Mouse (Mus musculus): ENCODE results near the gene Vps13d. TPM values are rescaled to one million over a fixed set of nuclear protein-coding genes. Genes with fewer than 3 reads are reported as not detected.

The Vps13d gene
- polyA plus RNA-seq, 1 experiment from 2014 or later = 7.9 TPM

DNA sequence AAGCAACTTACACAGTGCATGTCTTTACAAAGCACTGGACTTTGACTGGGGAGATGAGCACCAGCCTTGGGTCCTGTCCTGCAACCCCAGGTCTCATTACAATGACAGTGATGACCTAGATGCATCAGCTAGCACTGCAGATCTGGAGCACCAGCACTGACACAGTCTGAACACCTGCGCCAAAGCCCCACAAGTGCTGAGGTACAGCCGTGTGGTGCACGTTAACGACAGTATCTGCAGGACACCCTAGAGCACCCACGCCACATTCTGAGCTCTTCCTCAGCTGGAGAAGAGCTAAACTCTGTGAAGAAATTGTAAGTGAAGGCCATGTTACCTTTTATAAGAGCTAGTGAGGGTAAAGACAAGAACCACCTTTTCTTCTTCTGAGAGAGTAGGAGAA, 172.0 kb downstream of the Vps13d start:
- no peak for DNase-seq (ENCODE audit: low spot score)
- ATAC-seq (replicated peaks; ENCODE audit: low FRiP score) = no peak

GRCm38 (mm10) chr4:145022211-145022610, 172.6 kb downstream of the Vps13d start:
- Histone ChIP-seq H3K27ac (ENCODE audit: low read depth, low read length) (no peak overlapping the region), H3K36me3 (ENCODE audit: control insufficient read depth, insufficient read depth, low read length) (no peaks in the 10 kb centered on the region), H3K9me3 (ENCODE audit: control insufficient read depth, low read length) (no peaks in the 10 kb centered on the region), H3K4me3 (ENCODE audit: low read depth, low read length) (no peak overlapping the region), H3K4me2 (ENCODE audit: low read depth, low read length, severe bottlenecking) (no peak overlapping the region), H3K27me3 (ENCODE audit: control insufficient read depth, insufficient read depth, low read length) (no peaks in the 10 kb centered on the region), H3K4me1 (replicated peaks; ENCODE audit: control insufficient read depth, insufficient read depth, low read length) (no peaks in the 10 kb centered on the region), H3K9ac (ENCODE audit: low read length) (no peak overlapping the region)
- no peak for DNase-seq (ENCODE audit: low spot score)
- no peak for ATAC-seq (replicated peaks; ENCODE audit: low FRiP score)
- WGBS = 94% methylated on average over 2 of the region's 2 CpGs

More for the DNA sequence above, 172.0 kb downstream of the Vps13d start:
- H3K9ac ChIP-seq (ENCODE audit: low read length) = no peak overlapping the region
- WGBS = 85% methylated on average over 5 of the region's 5 CpGs
- H3K27me3 ChIP-seq (ENCODE audit: control insufficient read depth, insufficient read depth, low read length) = no peaks in the 10 kb centered on the region
- no peak overlapping the region for H3K4me3 ChIP-seq (ENCODE audit: low read depth, low read length)
- H3K27ac ChIP-seq (ENCODE audit: low read depth, low read length) = no peak overlapping the region
- no peaks in the 10 kb centered on the region for H3K36me3 ChIP-seq (ENCODE audit: control insufficient read depth, insufficient read depth, low read length)
- H3K9me3 ChIP-seq (ENCODE audit: control insufficient read depth, low read length) = no peaks in the 10 kb centered on the region
- no peaks in the 10 kb centered on the region for H3K4me1 ChIP-seq (replicated peaks; ENCODE audit: control insufficient read depth, insufficient read depth, low read length)
- H3K4me2 ChIP-seq (ENCODE audit: low read depth, low read length, severe bottlenecking) = no peak overlapping the region

GRCm38 (mm10) chr4:145020383-145020782, 174.4 kb downstream of the Vps13d start:
- Histone ChIP-seq H3K36me3 (ENCODE audit: control insufficient read depth, insufficient read depth, low read length) (no peaks in the 10 kb centered on the region; the same call in 1 of the 2 replicates), H3K4me3 (ENCODE audit: low read depth, low read length) (no peak overlapping the region), H3K27ac (ENCODE audit: low read depth, low read length) (no peak overlapping the region), H3K4me1 (replicated peaks; ENCODE audit: control insufficient read depth, insufficient read depth, low read length) (no peaks in the 10 kb centered on the region), H3K9me3 (ENCODE audit: control insufficient read depth, low read length) (no peaks in the 10 kb centered on the region), H3K9ac (ENCODE audit: low read length) (no peak overlapping the region), H3K27me3 (ENCODE audit: control insufficient read depth, insufficient read depth, low read length) (no peaks in the 10 kb centered on the region), H3K4me2 (ENCODE audit: low read depth, low read length, severe bottlenecking) (no peak overlapping the region)
- no peak for ATAC-seq (replicated peaks; ENCODE audit: low FRiP score)
- 93% methylated on average over 2 of the region's 2 CpGs for WGBS
- DNase-seq (ENCODE audit: low spot score) = no peak

GRCm38 (mm10) chr4:145019121-145019714, 175.6 kb downstream of the Vps13d start:
- no peaks in the 10 kb centered on the region for H3K27me3 ChIP-seq (ENCODE audit: control insufficient read depth, insufficient read depth, low read length)
- H3K9me3 ChIP-seq (ENCODE audit: control insufficient read depth, low read length) = no peaks in the 10 kb centered on the region
- H3K36me3 ChIP-seq (ENCODE audit: control insufficient read depth, insufficient read depth, low read length) = no peaks in the 10 kb centered on the region; the same call in 1 of the 2 replicates
- no peak for ATAC-seq (replicated peaks; ENCODE audit: low FRiP score)
- H3K4me2 ChIP-seq (ENCODE audit: low read depth, low read length, severe bottlenecking) = no peak overlapping the region
- no peaks in the 10 kb centered on the region for H3K4me1 ChIP-seq (replicated peaks; ENCODE audit: control insufficient read depth, insufficient read depth, low read length)
- H3K9ac ChIP-seq (ENCODE audit: low read length) = no peak overlapping the region
- no peak overlapping the region for H3K4me3 ChIP-seq (ENCODE audit: low read depth, low read length)
- WGBS = 93% methylated on average over 3 of the region's 3 CpGs
- no peak overlapping the region for H3K27ac ChIP-seq (ENCODE audit: low read depth, low read length)
- no peak for DNase-seq (ENCODE audit: low spot score)

GRCm38 (mm10) chr4:145017745-145018144, 177.1 kb downstream of the Vps13d start:
- H3K9ac ChIP-seq (ENCODE audit: low read length) = no peak overlapping the region
- H3K4me3 ChIP-seq (ENCODE audit: low read depth, low read length) = no peak overlapping the region
- H3K36me3 ChIP-seq (ENCODE audit: control insufficient read depth, insufficient read depth, low read length) = no peaks in the 10 kb centered on the region; the same call in 1 of the 2 replicates
- 82% methylated on average over 2 of the region's 2 CpGs for WGBS
- H3K4me1 ChIP-seq (replicated peaks; ENCODE audit: control insufficient read depth, insufficient read depth, low read length) = no peaks in the 10 kb centered on the region
- DNase-seq (ENCODE audit: low spot score) (no peak), ATAC-seq (replicated peaks; ENCODE audit: low FRiP score) (no peak)
- no peak overlapping the region for H3K4me2 ChIP-seq (ENCODE audit: low read depth, low read length, severe bottlenecking)
- H3K9me3 ChIP-seq (ENCODE audit: control insufficient read depth, low read length) = no peaks in the 10 kb centered on the region
- H3K27ac ChIP-seq (ENCODE audit: low read depth, low read length) = no peak overlapping the region
- no peaks in the 10 kb centered on the region for H3K27me3 ChIP-seq (ENCODE audit: control insufficient read depth, insufficient read depth, low read length)

- H3K27ac ChIP-seq (ENCODE audit: low read depth, low read length) = no peak overlapping the region
- H3K4me3 ChIP-seq (ENCODE audit: low read depth, low read length) = no peak overlapping the region
- no peak overlapping the region for H3K4me2 ChIP-seq (ENCODE audit: low read depth, low read length, severe bottlenecking)
- no peaks in the 10 kb centered on the region; the same call in 1 of the 2 replicates for H3K36me3 ChIP-seq (ENCODE audit: control insufficient read depth, insufficient read depth, low read length)
- no peaks in the 10 kb centered on the region for H3K27me3 ChIP-seq (ENCODE audit: control insufficient read depth, insufficient read depth, low read length)
- 90% methylated on average over 1 of the region's 1 CpGs for WGBS
- no peaks in the 10 kb centered on the region for H3K4me1 ChIP-seq (replicated peaks; ENCODE audit: control insufficient read depth, insufficient read depth, low read length)
- DNase-seq (ENCODE audit: low spot score) (no peak), ATAC-seq (replicated peaks; ENCODE audit: low FRiP score) (no peak)
- no peaks in the 10 kb centered on the region for H3K9me3 ChIP-seq (ENCODE audit: control insufficient read depth, low read length)
- H3K9ac ChIP-seq (ENCODE audit: low read length) = no peak overlapping the region
Observed at GRCm38 (mm10) chr4:145016669-145017068, 178.1 kb downstream of the Vps13d start.

- DNase-seq (ENCODE audit: low spot score) = no peak
- 92% methylated on average over 4 of the region's 4 CpGs for WGBS
Observed at GRCm38 (mm10) chr4:145014632-145014960, 180.2 kb downstream of the Vps13d start.

GRCm38 (mm10) chr4:145013760-145014631, 180.8 kb downstream of the Vps13d start:
- ATAC-seq (replicated peaks; ENCODE audit: low FRiP score) = no peak
- Histone ChIP-seq H3K27me3 (ENCODE audit: control insufficient read depth, insufficient read depth, low read length) (no peaks in the 10 kb centered on the region), H3K9me3 (ENCODE audit: control insufficient read depth, low read length) (no peaks in the 10 kb centered on the region), H3K4me1 (replicated peaks; ENCODE audit: control insufficient read depth, insufficient read depth, low read length) (no peaks in the 10 kb centered on the region), H3K27ac (ENCODE audit: low read depth, low read length) (no peak overlapping the region), H3K9ac (ENCODE audit: low read length) (no peak overlapping the region), H3K4me3 (ENCODE audit: low read depth, low read length) (no peak overlapping the region), H3K4me2 (ENCODE audit: low read depth, low read length, severe bottlenecking) (no peak overlapping the region), H3K36me3 (ENCODE audit: control insufficient read depth, insufficient read depth, low read length) (no peaks in the 10 kb centered on the region; the same call in 1 of the 2 replicates)
- DNase-seq (ENCODE audit: low spot score) = no peak
- 87% methylated on average over 7 of the region's 7 CpGs for WGBS

More at GRCm38 (mm10) chr4:145014632-145014960, 180.2 kb downstream of the Vps13d start:
- no peaks in the 10 kb centered on the region for H3K27me3 ChIP-seq (ENCODE audit: control insufficient read depth, insufficient read depth, low read length)
- H3K9me3 ChIP-seq (ENCODE audit: control insufficient read depth, low read length) = no peaks in the 10 kb centered on the region
- H3K4me3 ChIP-seq (ENCODE audit: low read depth, low read length) = no peak overlapping the region
- no peak overlapping the region for H3K27ac ChIP-seq (ENCODE audit: low read depth, low read length)
- no peaks in the 10 kb centered on the region; the same call in 1 of the 2 replicates for H3K36me3 ChIP-seq (ENCODE audit: control insufficient read depth, insufficient read depth, low read length)
- H3K4me2 ChIP-seq (ENCODE audit: low read depth, low read length, severe bottlenecking) = no peak overlapping the region
- no peaks in the 10 kb centered on the region for H3K4me1 ChIP-seq (replicated peaks; ENCODE audit: control insufficient read depth, insufficient read depth, low read length)
- no peak for ATAC-seq (replicated peaks; ENCODE audit: low FRiP score)
- no peak overlapping the region for H3K9ac ChIP-seq (ENCODE audit: low read length)

All from forebrain, embryonic 11.5 days (tissue).